Mouse (Mus musculus) E14TG2a.4 (cell line): ENCODE results near the gene Arl15.

Experiments
- CTCF ChIP-seq: conservative IDR thresholded peaks from 2 replicates; pipeline ENCODE4 v1.5.1; 2014; ENCODE audit warnings: low read length
- POU5F1 ChIP-seq: IDR thresholded peaks from 2 replicates; pipeline ENCODE4 v1.6.1; 2014; ENCODE audit warnings: low read length, borderline replicate concordance

DNA sequence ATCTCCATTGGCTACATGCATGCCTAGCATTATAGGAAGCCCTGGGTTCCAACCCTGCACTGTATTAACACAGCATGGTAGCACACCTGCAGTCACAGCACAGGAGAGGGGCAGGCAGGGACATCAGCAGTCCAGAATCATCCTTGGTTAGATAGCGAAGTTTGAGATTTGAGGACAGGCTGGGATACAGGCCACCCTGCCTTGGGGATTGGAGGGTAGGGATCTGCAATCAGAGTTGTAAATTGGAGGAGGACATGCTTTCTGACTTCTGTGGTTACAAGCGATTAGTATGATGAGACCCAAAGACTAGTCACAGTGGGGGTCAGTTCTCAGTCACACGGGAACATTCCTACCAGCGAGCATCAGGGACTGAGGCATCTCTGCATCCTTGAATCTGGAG is 284.5 kb downstream of the Arl15 start:
- TF ChIP-seq CTCF (no peak), POU5F1 (no peak)
